Mouse (Mus musculus) midbrain, embryonic 16.5 days (tissue): Measurements from ENCODE around the gene Rasal1. TPM values are rescaled to one million over a fixed set of nuclear protein-coding genes. Genes with fewer than 3 reads are reported as not detected.

Source experiments
- polyA plus RNA-seq: library from polyadenylated mRNA; unstranded; fragments of >200 nt; fragmentation: Nextera tagmentation; extraction: Ambion mirVana; gene quantifications from 2 replicates; pipeline ENCODE4 v1.2.1, GENCODE M21; 2015

Rasal1 gene
- polyA plus RNA-seq, 1 experiment from 2014 or later, result 4.9 TPM

Other genes with a start within 250 kb of the Rasal1 start
- gene Lhx5, start 217.1 kb upstream of the Rasal1 start, polyA plus RNA-seq, result 22.5 and 23.2 TPM in 2 replicates
- gene Sdsl, start 176.0 kb upstream of the Rasal1 start, polyA plus RNA-seq, result 5.1 and 5.6 TPM in 2 replicates
- 0.36 TPM in 1 of 2 replicates, not detected in the other for gene Sds, start 172.3 kb upstream of the Rasal1 start, polyA plus RNA-seq
- gene Plbd2, start 145.2 kb upstream of the Rasal1 start, polyA plus RNA-seq, result 28.7 and 30.6 TPM in 2 replicates
- gene Slc8b1, start 137.6 kb upstream of the Rasal1 start, polyA plus RNA-seq, result 2.0 and 2.3 TPM in 2 replicates
- gene Tpcn1, start 60.1 kb upstream of the Rasal1 start, polyA plus RNA-seq, result 13.1 and 13.5 TPM in 2 replicates
- 2.0 and 2.1 TPM in 2 replicates for gene Iqcd, start 59.8 kb upstream of the Rasal1 start, polyA plus RNA-seq
- 27.2 and 33.1 TPM in 2 replicates for gene Rita1, start 36.2 kb upstream of the Rasal1 start, polyA plus RNA-seq
- 38.7 and 39.9 TPM in 2 replicates for gene Ddx54, start 36.1 kb upstream of the Rasal1 start, polyA plus RNA-seq
- 0.47 and 1.2 TPM in 2 replicates for gene Cfap73, start 14.6 kb upstream of the Rasal1 start, polyA plus RNA-seq
- 49.6 and 50.2 TPM in 2 replicates for gene Dtx1, start 63.1 kb downstream of the Rasal1 start, polyA plus RNA-seq
- 0.14 and 0.26 TPM in 2 replicates for gene Oas2, start 101.0 kb downstream of the Rasal1 start, polyA plus RNA-seq
- 1.1 and 1.4 TPM in 2 replicates for gene Oas3, start 128.8 kb downstream of the Rasal1 start, polyA plus RNA-seq
- gene Oas1e, start 146.7 kb downstream of the Rasal1 start, polyA plus RNA-seq, result 0.34 and 0.72 TPM in 2 replicates
- gene Oas1c, start 163.7 kb downstream of the Rasal1 start, polyA plus RNA-seq, result 0.17 and 0.45 TPM in 2 replicates
- gene Oas1f, start 198.6 kb downstream of the Rasal1 start, polyA plus RNA-seq, result not detected in 2 replicates
- not detected in 2 replicates for gene Oas1h, start 212.6 kb downstream of the Rasal1 start, polyA plus RNA-seq
- gene Oas1g, start 238.8 kb downstream of the Rasal1 start, polyA plus RNA-seq, result not detected in 2 replicates